Mouse (Mus musculus): ENCODE measurements at regions not wholly inside any gene's neighbourhood (a gene's known extent, or its start where the extent isn't known, plus 50 kb on each side); places are given as distances from the start of the nearest gene placed in this dataset.
A peak's percentile ranks its signal among the peaks of the same experiment; 100 is the strongest.

- no peak overlapping the region for H3K4me3 ChIP-seq
- no peaks in the 10 kb centered on the region for H3K4me1 ChIP-seq (replicated peaks)
- DNase-seq (ENCODE audit: low spot score), result no peak
- H3K36me3 ChIP-seq, result no peaks in the 10 kb centered on the region
- WGBS, result 81% methylated on average over 3 of the region's 3 CpGs
- no peaks in the 10 kb centered on the region for H3K9me3 ChIP-seq
- H3K27me3 ChIP-seq (ENCODE audit: insufficient read depth, poor library complexity, severe bottlenecking), result no peaks in the 10 kb centered on the region
- H3K27ac ChIP-seq, result no peak overlapping the region
Measured at GRCm38 (mm10) chr15:52899822-52900221, 984.9 kb upstream of the Gm7489 start.

GRCm38 (mm10) chr15:52905231-52905630 is 979.5 kb upstream of the Gm7489 start:
- 83% methylated on average over 3 of the region's 3 CpGs for WGBS
- no peaks in the 10 kb centered on the region for H3K36me3 ChIP-seq
- no peaks in the 10 kb centered on the region for H3K27me3 ChIP-seq (ENCODE audit: insufficient read depth, poor library complexity, severe bottlenecking)
- H3K4me1 ChIP-seq (replicated peaks), result no peaks in the 10 kb centered on the region
- no peak for DNase-seq (ENCODE audit: low spot score)
- no peak overlapping the region for H3K27ac ChIP-seq
- H3K9me3 ChIP-seq, result no peaks in the 10 kb centered on the region
- no peak overlapping the region for H3K4me3 ChIP-seq

DNA sequence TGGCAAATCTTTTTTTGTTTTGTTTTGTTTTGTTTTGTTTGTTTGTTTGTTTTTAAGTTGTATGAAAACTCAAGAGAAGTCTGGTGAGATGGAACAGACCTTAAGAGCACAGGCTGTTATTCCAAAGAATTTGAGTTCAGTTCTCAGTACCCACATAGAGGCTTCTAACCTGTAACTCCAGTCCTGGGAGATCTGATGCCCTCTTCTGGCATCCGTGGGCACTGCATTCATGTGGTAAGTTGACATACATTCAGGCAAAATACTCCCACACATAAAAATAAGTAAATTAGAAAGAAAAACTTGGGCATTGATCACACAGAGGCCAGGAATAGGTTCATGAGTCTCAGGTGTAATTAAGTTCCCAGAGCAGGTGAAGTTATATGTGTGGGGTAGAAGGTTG is 977.5 kb upstream of the Gm7489 start:
- no peak for DNase-seq (ENCODE audit: low spot score)
- no peaks in the 10 kb centered on the region for H3K9me3 ChIP-seq
- H3K27me3 ChIP-seq (ENCODE audit: insufficient read depth, poor library complexity, severe bottlenecking), result no peaks in the 10 kb centered on the region
- WGBS, result 57% methylated on average over 1 of the region's 1 CpGs
- H3K36me3 ChIP-seq, result no peaks in the 10 kb centered on the region
- H3K4me3 ChIP-seq, result no peak overlapping the region
- no peak overlapping the region for H3K27ac ChIP-seq
- no peaks in the 10 kb centered on the region for H3K4me1 ChIP-seq (replicated peaks)

DNA sequence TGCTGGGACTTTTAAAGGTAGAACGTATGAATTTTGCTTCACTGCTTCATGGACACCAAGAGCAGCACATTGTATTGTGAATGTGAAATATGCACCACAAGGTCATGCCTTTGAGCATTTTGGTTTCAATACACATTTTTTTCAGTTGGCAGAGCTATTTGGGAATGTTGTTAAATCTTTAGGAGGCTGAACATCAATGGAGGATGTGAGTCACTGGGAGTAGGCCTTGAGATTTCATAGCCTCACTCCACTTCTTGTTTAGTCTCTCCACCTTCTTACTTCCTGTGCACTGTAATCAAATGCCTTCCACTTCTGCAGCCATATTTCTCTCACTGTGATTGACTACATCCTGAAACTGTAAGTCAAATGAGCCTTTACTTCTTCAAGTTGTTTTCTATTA is 962.4 kb upstream of the Gm7489 start:
- no peaks in the 10 kb centered on the region for H3K36me3 ChIP-seq
- peaks cover 15% of the 10 kb centered on the region; the same call in 1 of the 2 replicates for H3K9me3 ChIP-seq
- no peak for DNase-seq (ENCODE audit: low spot score)
- no peaks in the 10 kb centered on the region for H3K4me1 ChIP-seq (replicated peaks)
- no peak overlapping the region for H3K27ac ChIP-seq
- WGBS, result 69% methylated on average over 1 of the region's 1 CpGs
- no peaks in the 10 kb centered on the region for H3K27me3 ChIP-seq (ENCODE audit: insufficient read depth, poor library complexity, severe bottlenecking)
- no peak overlapping the region for H3K4me3 ChIP-seq

DNA sequence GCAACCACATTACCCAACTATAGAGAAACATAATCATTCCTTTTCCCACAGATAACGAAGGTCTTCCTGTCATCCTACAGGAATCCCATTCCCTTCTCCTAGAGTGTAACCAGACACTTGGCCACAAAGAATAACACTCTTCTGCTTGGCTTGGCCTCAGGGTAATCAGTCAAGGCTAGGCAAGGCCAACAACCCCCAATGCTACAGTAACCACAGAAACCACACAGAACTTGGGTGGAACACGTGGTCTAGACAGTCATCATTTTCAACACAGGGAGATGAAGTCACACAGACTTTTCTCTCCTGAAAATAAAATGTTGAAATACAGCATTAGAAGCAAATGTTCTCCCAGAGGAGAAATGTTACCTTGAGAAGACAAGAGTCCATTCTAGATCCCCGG is 956.3 kb upstream of the Gm7489 start:
- DNase-seq (ENCODE audit: low spot score), result no peak
- Histone ChIP-seq H3K27me3 (ENCODE audit: insufficient read depth, poor library complexity, severe bottlenecking) (no peaks in the 10 kb centered on the region), H3K36me3 (no peaks in the 10 kb centered on the region), H3K9me3 (no peaks in the 10 kb centered on the region), H3K27ac (no peak overlapping the region), H3K4me1 (replicated peaks) (no peaks in the 10 kb centered on the region), H3K4me3 (no peak overlapping the region)
- WGBS, result 77% methylated on average over 3 of the region's 3 CpGs

GRCm38 (mm10) chr15:52937138-52937537 is 947.6 kb upstream of the Gm7489 start:
- H3K4me3 ChIP-seq, result no peak overlapping the region
- DNase-seq (ENCODE audit: low spot score), result no peak
- no peaks in the 10 kb centered on the region for H3K36me3 ChIP-seq
- H3K27ac ChIP-seq, result no peak overlapping the region
- no peaks in the 10 kb centered on the region for H3K27me3 ChIP-seq (ENCODE audit: insufficient read depth, poor library complexity, severe bottlenecking)
- H3K4me1 ChIP-seq (replicated peaks), result no peaks in the 10 kb centered on the region
- WGBS, result 92% methylated on average over 2 of the region's 2 CpGs
- H3K9me3 ChIP-seq, result no peaks in the 10 kb centered on the region

DNA sequence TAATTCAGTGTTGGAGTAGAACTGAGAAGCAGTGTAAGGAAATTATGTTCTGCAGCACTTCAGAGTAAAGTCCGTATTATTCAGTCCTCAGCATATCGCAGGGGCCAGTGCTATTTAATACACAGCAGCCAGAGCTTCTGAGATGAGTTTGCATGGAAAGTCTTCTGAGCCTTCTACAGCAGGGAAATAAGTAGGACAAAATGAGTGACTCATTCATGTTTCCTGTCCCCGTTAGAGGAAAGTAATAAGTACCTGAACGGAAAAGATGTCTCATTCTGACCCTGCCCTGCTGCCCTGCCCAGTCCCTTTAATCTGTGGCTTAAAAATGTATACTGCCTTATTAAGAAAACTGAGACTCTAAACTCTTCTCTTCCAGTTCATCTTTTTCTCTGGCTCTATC is 940.1 kb upstream of the Gm7489 start:
- 87% methylated on average over 4 of the region's 4 CpGs for WGBS

DNA sequence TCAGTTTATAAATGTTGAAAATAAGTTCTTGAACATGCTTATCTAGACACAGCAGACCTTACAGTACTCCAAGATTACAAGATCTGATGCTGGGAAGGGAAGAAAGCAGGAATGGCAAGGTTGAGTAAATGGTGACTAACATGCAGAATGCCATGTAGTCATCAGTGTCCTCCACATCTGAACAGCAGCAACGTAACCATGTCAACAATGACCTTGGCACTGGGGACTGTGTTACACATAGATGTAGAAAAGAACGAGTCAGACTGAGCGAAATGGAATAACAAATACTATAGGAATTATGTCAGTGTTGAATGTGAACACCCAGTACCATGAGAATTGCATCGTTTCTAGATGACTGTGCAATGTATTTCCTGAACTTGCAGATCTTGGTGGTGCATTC is 936.5 kb upstream of the Gm7489 start:
- Histone ChIP-seq H3K36me3 (no peaks in the 10 kb centered on the region), H3K27ac (no peak overlapping the region), H3K27me3 (ENCODE audit: insufficient read depth, poor library complexity, severe bottlenecking) (no peaks in the 10 kb centered on the region), H3K9me3 (no peaks in the 10 kb centered on the region), H3K4me3 (no peak overlapping the region), H3K4me1 (replicated peaks) (no peaks in the 10 kb centered on the region)
- 93% methylated on average over 4 of the region's 4 CpGs for WGBS
- no peak for DNase-seq (ENCODE audit: low spot score)

More for the DNA sequence above, 940.1 kb upstream of the Gm7489 start:
- Histone ChIP-seq H3K27ac (no peak overlapping the region), H3K9me3 (no peaks in the 10 kb centered on the region), H3K4me1 (replicated peaks) (no peaks in the 10 kb centered on the region), H3K4me3 (no peak overlapping the region), H3K27me3 (ENCODE audit: insufficient read depth, poor library complexity, severe bottlenecking) (no peaks in the 10 kb centered on the region), H3K36me3 (no peaks in the 10 kb centered on the region)
- DNase-seq (ENCODE audit: low spot score), result no peak

GRCm38 (mm10) chr15:52953480-52953879 is 931.2 kb upstream of the Gm7489 start:
- H3K27me3 ChIP-seq (ENCODE audit: insufficient read depth, poor library complexity, severe bottlenecking), result no peaks in the 10 kb centered on the region
- WGBS, result 72% methylated on average over 1 of the region's 1 CpGs
- no peaks in the 10 kb centered on the region for H3K4me1 ChIP-seq (replicated peaks)
- no peak for DNase-seq (ENCODE audit: low spot score)
- no peaks in the 10 kb centered on the region for H3K36me3 ChIP-seq
- H3K4me3 ChIP-seq, result no peak overlapping the region
- no peaks in the 10 kb centered on the region for H3K9me3 ChIP-seq
- no peak overlapping the region for H3K27ac ChIP-seq

- Histone ChIP-seq H3K27me3 (ENCODE audit: insufficient read depth, poor library complexity, severe bottlenecking) (no peaks in the 10 kb centered on the region), H3K9me3 (no peaks in the 10 kb centered on the region), H3K36me3 (no peaks in the 10 kb centered on the region), H3K27ac (no peak overlapping the region), H3K4me1 (replicated peaks) (no peaks in the 10 kb centered on the region), H3K4me3 (no peak overlapping the region)
- WGBS, result 86% methylated on average over 7 of the region's 7 CpGs
- no peak for DNase-seq (ENCODE audit: low spot score)
Measured at GRCm38 (mm10) chr15:52954715-52955593, 929.8 kb upstream of the Gm7489 start.

DNA sequence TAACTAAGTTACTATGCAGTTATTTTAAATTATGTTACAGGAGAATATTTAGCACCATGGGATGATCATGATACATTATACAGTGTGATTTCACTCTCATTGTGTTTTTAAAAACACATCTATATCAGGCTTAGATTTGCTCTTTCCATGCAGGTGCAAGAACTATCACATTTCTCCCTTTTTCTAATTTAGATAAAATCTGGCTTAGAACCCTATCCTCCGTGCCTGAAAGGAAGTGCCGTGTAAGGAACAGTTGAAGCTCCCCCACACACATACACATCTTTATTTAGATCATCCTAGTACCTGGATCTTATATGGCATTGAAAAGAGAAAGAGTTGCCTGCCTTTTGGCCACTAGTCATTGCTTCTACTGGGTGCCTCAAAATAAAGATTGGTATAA is 925.0 kb upstream of the Gm7489 start:
- Histone ChIP-seq H3K4me1 (replicated peaks) (peaks cover 12% of the 10 kb centered on the region), H3K27ac (no peak overlapping the region), H3K9me3 (no peaks in the 10 kb centered on the region), H3K27me3 (ENCODE audit: insufficient read depth, poor library complexity, severe bottlenecking) (no peaks in the 10 kb centered on the region), H3K4me3 (no peak overlapping the region), H3K36me3 (no peaks in the 10 kb centered on the region)
- 91% methylated on average over 2 of the region's 2 CpGs for WGBS
- DNase-seq (ENCODE audit: low spot score), result no peak

DNA sequence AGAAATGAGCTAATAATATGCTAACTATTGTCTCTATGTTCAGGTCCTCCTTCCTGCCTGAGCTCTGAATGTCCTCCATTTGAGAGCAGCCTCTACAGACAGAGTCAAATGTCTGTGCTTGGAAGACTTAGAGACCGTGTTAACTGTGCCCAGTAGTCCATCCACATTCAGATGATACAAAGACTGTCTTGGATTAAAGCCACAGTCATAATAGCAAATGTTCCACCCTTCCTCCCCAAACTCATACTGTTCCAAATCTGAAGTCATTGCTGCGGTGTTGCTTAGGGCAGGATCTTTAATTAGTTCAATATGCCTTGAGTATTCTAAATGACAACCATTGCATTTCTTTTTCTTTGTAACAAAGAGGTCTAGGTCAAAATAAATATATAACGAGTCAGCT is 923.2 kb upstream of the Gm7489 start:
- no peaks in the 10 kb centered on the region for H3K36me3 ChIP-seq

GRCm38 (mm10) chr15:52963918-52964317 is 920.8 kb upstream of the Gm7489 start:
- WGBS, result 21% methylated on average over 2 of the region's 2 CpGs
- Histone ChIP-seq H3K4me3 (no peak overlapping the region), H3K9me3 (no peaks in the 10 kb centered on the region), H3K27me3 (ENCODE audit: insufficient read depth, poor library complexity, severe bottlenecking) (no peaks in the 10 kb centered on the region), H3K4me1 (replicated peaks) (peaks cover 20% of the 10 kb centered on the region), H3K36me3 (no peaks in the 10 kb centered on the region), H3K27ac (peak overlapping the region; percentile 77)
- DNase-seq (ENCODE audit: low spot score), result peak; percentile 42

More for the DNA sequence above, 923.2 kb upstream of the Gm7489 start:
- Histone ChIP-seq H3K9me3 (no peaks in the 10 kb centered on the region), H3K27me3 (ENCODE audit: insufficient read depth, poor library complexity, severe bottlenecking) (no peaks in the 10 kb centered on the region), H3K4me1 (replicated peaks) (peaks cover 12% of the 10 kb centered on the region), H3K4me3 (no peak overlapping the region), H3K27ac (no peak overlapping the region)
- no peak for DNase-seq (ENCODE audit: low spot score)
- 77% methylated on average over 3 of the region's 3 CpGs for WGBS

Measured in hindbrain, embryonic 10.5 days (tissue).